Mouse (Mus musculus): ENCODE results near the gene Alpi. TPM values are rescaled to one million over a fixed set of nuclear protein-coding genes. Genes with fewer than 3 reads are reported as not detected.

Gene Alpi
- polyA plus RNA-seq, 2 experiments = not detected

DNA sequence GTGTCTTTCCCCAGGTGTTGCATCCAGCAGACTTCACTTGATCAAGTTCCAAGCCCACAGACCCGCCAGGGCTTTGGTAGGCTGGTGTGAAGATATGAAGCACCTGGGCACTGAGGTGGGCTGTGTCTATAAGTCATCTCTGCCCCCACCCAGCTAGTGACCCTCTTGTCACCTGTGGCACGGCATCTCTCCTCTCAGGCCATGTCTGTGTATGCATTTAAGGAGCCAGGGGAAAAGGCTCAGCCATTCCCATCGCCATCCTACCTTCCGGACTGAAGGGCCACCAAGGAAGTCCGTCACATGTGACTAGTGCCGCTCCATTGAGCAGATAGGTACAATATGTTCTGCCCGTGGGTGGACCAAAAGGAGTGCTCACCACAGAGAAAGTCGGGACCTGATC, 5.8 kb downstream of the Alpi start:
- Histone ChIP-seq H3K9me3 (ENCODE audit: control insufficient read depth, low read length) (no peaks in the 10 kb centered on the region), H3K4me1 (replicated peaks; ENCODE audit: control insufficient read depth in 2 of 2, insufficient read depth in 2 of 2, low read length in 1 of 2) (no peaks in the 10 kb centered on the region), H3K4me2 (ENCODE audit: low read depth) (no peak overlapping the region), H3K27me3 (ENCODE audit: control insufficient read depth, insufficient read depth, low read length) (no peaks in the 10 kb centered on the region), H3K9ac (replicated peaks) (no peak overlapping the region), H3K27ac (no peak overlapping the region), H3K4me3 (ENCODE audit: insufficient read depth in 1 of 2, low read depth in 2 of 2, low read length in 2 of 2) (no peak overlapping the region), H3K36me3 (replicated peaks; ENCODE audit: control insufficient read depth, insufficient read depth, low read depth) (no peaks in the 10 kb centered on the region)
- 58% methylated on average over 8 of the region's 8 CpGs for WGBS (ENCODE audit: insufficient replicate concordance)
- TF ChIP-seq CTCF (IDR thresholded peaks at IDR 0.05; ENCODE audit: low read depth) (no peak), EP300 (IDR thresholded peaks at IDR 0.05; ENCODE audit: low read depth) (no peak)
- no peak for DNase-seq (ENCODE audit: low read depth in 3 of 3, low spot score in 3 of 3)
- no peak for ATAC-seq (ENCODE audit: insufficient read depth)

GRCm38 (mm10) chr1:87089828-87090227, 11.6 kb downstream of the Alpi start, which contains the start of gene Alppl2:
TSS of gene Alppl2 (minus strand) at chr1:87089928.
- Histone ChIP-seq H3K4me2 (ENCODE audit: low read depth) (no peak within 1 kb of the TSS), H3K4me1 (replicated peaks; ENCODE audit: control insufficient read depth in 2 of 2, insufficient read depth in 2 of 2, low read length in 1 of 2) (no peaks in the 10 kb centered on the region), H3K27me3 (ENCODE audit: control insufficient read depth, insufficient read depth, low read length) (no peaks in the 10 kb centered on the region), H3K4me3 (ENCODE audit: insufficient read depth in 1 of 2, low read depth in 2 of 2, low read length in 2 of 2) (no peak within 1 kb of the TSS), H3K36me3 (replicated peaks; ENCODE audit: control insufficient read depth, insufficient read depth, low read depth) (no peaks in the 10 kb centered on the region), H3K9me3 (ENCODE audit: control insufficient read depth, low read length) (no peaks in the 10 kb centered on the region), H3K9ac (replicated peaks) (no peak within 1 kb of the TSS), H3K27ac (no peak within 1 kb of the TSS)
- 52% methylated on average over 4 of the region's 4 CpGs for WGBS (ENCODE audit: insufficient replicate concordance)
- no peak for ATAC-seq (ENCODE audit: insufficient read depth)
- TF ChIP-seq CTCF (IDR thresholded peaks at IDR 0.05; ENCODE audit: low read depth) (no peak), EP300 (IDR thresholded peaks at IDR 0.05; ENCODE audit: low read depth) (no peak)
- no peak for DNase-seq (ENCODE audit: low read depth in 3 of 3, low spot score in 3 of 3)

GRCm38 (mm10) chr1:87089251-87089650, 12.2 kb downstream of the Alpi start:
- no peak for DNase-seq (ENCODE audit: low read depth in 3 of 3, low spot score in 3 of 3)

DNA sequence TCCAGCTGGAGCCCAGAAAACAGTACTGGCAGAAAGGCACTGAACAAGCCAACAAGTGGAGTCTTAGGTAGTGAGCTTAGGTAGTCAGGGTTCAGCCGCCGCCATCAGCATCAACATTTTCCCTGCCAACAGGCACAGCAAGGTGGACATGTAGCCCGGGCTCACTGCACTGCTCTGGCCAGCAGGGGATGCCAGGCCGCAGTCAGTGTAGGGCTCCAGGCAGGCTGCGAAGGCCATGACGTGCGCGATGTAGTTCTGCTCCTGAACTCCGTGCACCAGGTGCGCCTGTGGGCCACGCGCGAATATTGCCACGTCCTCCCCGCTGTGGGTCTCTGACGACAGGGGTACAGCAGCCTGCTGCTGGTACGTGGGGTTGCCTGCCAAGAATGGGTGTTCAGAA, 14.4 kb downstream of the Alpi start:
- no peak for ATAC-seq (ENCODE audit: insufficient read depth)
- Histone ChIP-seq H3K4me3 (ENCODE audit: insufficient read depth in 1 of 2, low read depth in 2 of 2, low read length in 2 of 2) (no peak overlapping the region), H3K9ac (replicated peaks) (no peak overlapping the region), H3K4me2 (ENCODE audit: low read depth) (no peak overlapping the region), H3K9me3 (ENCODE audit: control insufficient read depth, low read length) (no peaks in the 10 kb centered on the region), H3K36me3 (replicated peaks; ENCODE audit: control insufficient read depth, insufficient read depth, low read depth) (no peaks in the 10 kb centered on the region), H3K27ac (no peak overlapping the region), H3K27me3 (ENCODE audit: control insufficient read depth, insufficient read depth, low read length) (no peaks in the 10 kb centered on the region), H3K4me1 (replicated peaks; ENCODE audit: control insufficient read depth in 2 of 2, insufficient read depth in 2 of 2, low read length in 1 of 2) (no peaks in the 10 kb centered on the region)
- WGBS (ENCODE audit: insufficient replicate concordance) = 66% methylated on average over 17 of the region's 17 CpGs
- TF ChIP-seq CTCF (IDR thresholded peaks at IDR 0.05; ENCODE audit: low read depth) = peak; percentile 34; the same call in 1 of the 2 replicates
- no peak for TF ChIP-seq EP300 (IDR thresholded peaks at IDR 0.05; ENCODE audit: low read depth)
- no peak for DNase-seq (ENCODE audit: low read depth in 3 of 3, low spot score in 3 of 3)

More at GRCm38 (mm10) chr1:87089251-87089650, 12.2 kb downstream of the Alpi start:
- H3K36me3 ChIP-seq (replicated peaks; ENCODE audit: control insufficient read depth, insufficient read depth, low read depth) = no peaks in the 10 kb centered on the region
- ATAC-seq (ENCODE audit: insufficient read depth) = no peak
- H3K4me1 ChIP-seq (replicated peaks; ENCODE audit: control insufficient read depth in 2 of 2, insufficient read depth in 2 of 2, low read length in 1 of 2) = no peaks in the 10 kb centered on the region
- TF ChIP-seq CTCF (IDR thresholded peaks at IDR 0.05; ENCODE audit: low read depth) = no peak
- no peak for TF ChIP-seq EP300 (IDR thresholded peaks at IDR 0.05; ENCODE audit: low read depth)
- no peak overlapping the region for H3K4me2 ChIP-seq (ENCODE audit: low read depth)
- H3K27me3 ChIP-seq (ENCODE audit: control insufficient read depth, insufficient read depth, low read length) = no peaks in the 10 kb centered on the region
- no peak overlapping the region for H3K27ac ChIP-seq
- no peak overlapping the region for H3K4me3 ChIP-seq (ENCODE audit: insufficient read depth in 1 of 2, low read depth in 2 of 2, low read length in 2 of 2)
- H3K9ac ChIP-seq (replicated peaks) = no peak overlapping the region
- WGBS (ENCODE audit: insufficient replicate concordance) = 59% methylated on average over 11 of the region's 11 CpGs
- H3K9me3 ChIP-seq (ENCODE audit: control insufficient read depth, low read length) = no peaks in the 10 kb centered on the region

GRCm38 (mm10) chr1:87086196-87086595, 15.2 kb downstream of the Alpi start:
- no peaks in the 10 kb centered on the region for H3K36me3 ChIP-seq (replicated peaks; ENCODE audit: control insufficient read depth, insufficient read depth, low read depth)
- 62% methylated on average over 4 of the region's 4 CpGs for WGBS (ENCODE audit: insufficient replicate concordance)
- H3K4me1 ChIP-seq (replicated peaks; ENCODE audit: control insufficient read depth in 2 of 2, insufficient read depth in 2 of 2, low read length in 1 of 2) = no peaks in the 10 kb centered on the region
- ATAC-seq (ENCODE audit: insufficient read depth) = no peak
- no peak overlapping the region for H3K27ac ChIP-seq
- no peak overlapping the region for H3K9ac ChIP-seq (replicated peaks)
- no peak for DNase-seq (ENCODE audit: low read depth in 3 of 3, low spot score in 3 of 3)
- H3K4me3 ChIP-seq (ENCODE audit: insufficient read depth in 1 of 2, low read depth in 2 of 2, low read length in 2 of 2) = no peak overlapping the region
- no peaks in the 10 kb centered on the region for H3K27me3 ChIP-seq (ENCODE audit: control insufficient read depth, insufficient read depth, low read length)
- no peak overlapping the region for H3K4me2 ChIP-seq (ENCODE audit: low read depth)
- no peaks in the 10 kb centered on the region for H3K9me3 ChIP-seq (ENCODE audit: control insufficient read depth, low read length)
- TF ChIP-seq CTCF (IDR thresholded peaks at IDR 0.05; ENCODE audit: low read depth) (no peak), EP300 (IDR thresholded peaks at IDR 0.05; ENCODE audit: low read depth) (no peak)
